In genomic region chr4:138480962-138481361, GRCm38 (mm10) we compare ENCODE assay signal across 19 mouse cellular contexts. TPM values are rescaled to one million over a fixed set of nuclear protein-coding genes. Genes with fewer than 3 reads are reported as not detected.
DNase-seq lines count a peak whose midpoint lies in the region; ATAC-seq and TF ChIP-seq lines count a peak whose summit lies in the region.
"Had no signal": no experiment of that assay in that cellular context is flagged by ENCODE, and none has a peak within 500 bp of the region (broad histone marks: within the 10 kb centered on the region; RNA-seq: fewer than 3 reads in every experiment).

No protein-coding gene starts in this region.

- no peaks in the 10 kb centered on the region for H3K9me3 ChIP-seq in kidney, embryonic 16.5 days (ENCODE audit: low read length)
- no peaks in the 10 kb centered on the region for H3K9me3 ChIP-seq in lung, embryonic 14.5 days (ENCODE audit: low read depth, low read length)
- H3K9me3 ChIP-seq: embryonic facial prominence, embryonic 13.5 days; forebrain, embryonic 13.5 days; heart, embryonic 15.5 days had no signal

- H3K4me3 ChIP-seq in kidney, embryonic 16.5 days (ENCODE audit: low read length) = no peak overlapping the region
- no peak overlapping the region for H3K4me3 ChIP-seq in lung, embryonic 14.5 days (ENCODE audit: low read depth, low read length)
- H3K4me3 ChIP-seq: embryonic facial prominence, embryonic 13.5 days; forebrain, embryonic 13.5 days; heart, adult 2 months; heart, embryonic 15.5 days had no signal

- H3K27me3 ChIP-seq in kidney, embryonic 16.5 days (ENCODE audit: insufficient read depth, low read length) = no peaks in the 10 kb centered on the region
- no peaks in the 10 kb centered on the region for H3K27me3 ChIP-seq in lung, embryonic 14.5 days (ENCODE audit: insufficient read depth, low read length)

- 0 out of 2 replicates have a peak overlapping the region, but pooled peaks have one; percentile 2 for H3K4me2 ChIP-seq in kidney, embryonic 16.5 days (replicated peaks; ENCODE audit: low read depth, low read length)
- no peak overlapping the region for H3K4me2 ChIP-seq in lung, embryonic 14.5 days
- H3K4me2 ChIP-seq: embryonic facial prominence, embryonic 13.5 days; forebrain, embryonic 13.5 days; heart, embryonic 11.5 days; heart, embryonic 15.5 days had no signal

- peaks cover 30% of the 10 kb centered on the region for H3K4me1 ChIP-seq in kidney, embryonic 16.5 days (ENCODE audit: insufficient read depth, low read length)
- no peaks in the 10 kb centered on the region; the same call in 1 of the 2 replicates for H3K4me1 ChIP-seq in lung, embryonic 14.5 days (ENCODE audit: insufficient read depth)
- H3K4me1 ChIP-seq: embryonic facial prominence, embryonic 13.5 days; forebrain, embryonic 13.5 days; heart, embryonic 15.5 days had no signal

- H3K27ac ChIP-seq in kidney, embryonic 16.5 days (ENCODE audit: low read length) = peak overlapping the region; percentile 67
- H3K27ac ChIP-seq in lung, embryonic 14.5 days (ENCODE audit: low read depth) = no peak overlapping the region
- H3K27ac ChIP-seq: embryonic facial prominence, embryonic 13.5 days; forebrain, embryonic 13.5 days; heart, adult 2 months; heart, embryonic 15.5 days had no signal

- no peak for TF ChIP-seq CTCF in lung, embryonic 14.5 days (IDR thresholded peaks at IDR 0.05; ENCODE audit: low read depth)

- ATAC-seq in kidney, embryonic 16.5 days (ENCODE audit: low FRiP score, low TSS enrichment) = no peak
- 0 out of 2 replicates have a peak, but pooled peaks have one; percentile 49 for ATAC-seq in lung, embryonic 14.5 days (ENCODE audit: insufficient read depth)
- ATAC-seq: forebrain, embryonic 13.5 days; forebrain, postnatal 0 days had no signal

- H3K9ac ChIP-seq in kidney, embryonic 16.5 days (replicated peaks; ENCODE audit: low read length) = no peak overlapping the region
- no peak overlapping the region for H3K9ac ChIP-seq in lung, embryonic 14.5 days
- H3K9ac ChIP-seq: embryonic facial prominence, embryonic 13.5 days; forebrain, embryonic 13.5 days; forebrain, postnatal 0 days; heart, embryonic 15.5 days had no signal

- 13% methylated on average over 9 of the region's 9 CpGs for WGBS in kidney, embryonic 16.5 days
- WGBS in lung, embryonic 14.5 days = 14% methylated on average over 9 of the region's 9 CpGs

- H3K36me3 ChIP-seq in kidney, embryonic 16.5 days (ENCODE audit: insufficient read depth, low read length) = no peaks in the 10 kb centered on the region
- no peaks in the 10 kb centered on the region for H3K36me3 ChIP-seq in lung, embryonic 14.5 days (ENCODE audit: insufficient read depth)
- H3K36me3 ChIP-seq: embryonic facial prominence, embryonic 13.5 days; heart, embryonic 15.5 days had no signal

- DNase-seq in kidney, postnatal 4 days = no peak
- peak; percentile 84 for DNase-seq in lung, embryonic 14.5 days
- no peak for DNase-seq in lung, postnatal 14 days
- peak; percentile 30 for DNase-seq in lung, postnatal 10 days
- no peak for DNase-seq in lung, postnatal 36 days
- DNase-seq: adrenal gland, adult 2 months; adrenal gland, postnatal 25 days; cerebellum, adult 18-20 months; cerebellum, adult 9-11 months; cerebellum, postnatal 36 days; forebrain, postnatal 0 days; gastrocnemius, postnatal 14 days; heart, adult 2 months; heart, postnatal 14 days had no signal

RNA-seq across cellular contexts. Expression of gene Camk2n1, which starts 26.8 kb away (rescaled TPM):
- 6.2 and 6.4 TPM in 2 replicates for polyA plus RNA-seq in kidney, embryonic 16.5 days (2015; fragmentation: Nextera tagmentation; extraction: Ambion mirVana)
- 2.6 and 3.2 TPM in 2 replicates for polyA plus RNA-seq in lung, embryonic 14.5 days (2014; fragmentation: Nextera tagmentation; extraction: Ambion mirVana)

RNA-seq across cellular contexts. Expression of gene Mul1, which starts 46.5 kb away (rescaled TPM):
- polyA plus RNA-seq in kidney, embryonic 16.5 days (2015; fragmentation: Nextera tagmentation; extraction: Ambion mirVana) = 21.5 and 22.4 TPM in 2 replicates
- 16.1 and 18.0 TPM in 2 replicates for polyA plus RNA-seq in lung, embryonic 14.5 days (2014; fragmentation: Nextera tagmentation; extraction: Ambion mirVana)

Comparison
In these comparisons a context has a peak if more than half of its experiments do, and no peak if none do; other contexts are left out.
1. DNase-seq: peak in lung, embryonic 14.5 days (single experiment) and lung, postnatal 10 days (single experiment); none in kidney, postnatal 4 days (0 of 2), lung, postnatal 14 days (single experiment) and lung, postnatal 36 days (single experiment).